Mouse (Mus musculus): ENCODE results near the gene Kmt5a.
"Not testable (repeated sequence)": the region's sequence is repeated elsewhere in the genome, so short reads cannot be mapped to it uniquely, and the experiment has no call there.

Kmt5a gene

GRCm38 (mm10) chr5:124483655-124484396 is 44.1 kb downstream of the Kmt5a start:
- DNase-seq = peak in 1 of 2 experiments; percentile 35

DNA sequence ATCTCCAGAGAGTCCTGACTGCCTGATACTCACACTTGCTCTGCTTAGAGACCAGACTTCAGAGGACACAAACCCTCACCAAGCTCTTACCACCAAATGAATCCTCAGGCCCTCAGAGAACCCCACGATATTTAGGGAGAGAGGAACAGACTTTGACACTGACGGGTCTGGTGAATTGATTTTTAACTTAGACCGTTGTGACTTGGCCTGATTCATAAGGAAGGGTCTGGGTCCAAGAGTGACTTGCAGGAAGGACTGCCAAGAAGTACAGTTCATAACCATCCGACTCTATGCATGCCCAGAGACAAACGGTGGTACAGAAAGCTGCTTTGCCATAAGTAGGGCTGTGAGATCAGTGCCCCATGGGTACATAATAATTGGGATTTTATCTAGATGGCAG is 45.9 kb downstream of the Kmt5a start:
- DNase-seq = no peak

DNA sequence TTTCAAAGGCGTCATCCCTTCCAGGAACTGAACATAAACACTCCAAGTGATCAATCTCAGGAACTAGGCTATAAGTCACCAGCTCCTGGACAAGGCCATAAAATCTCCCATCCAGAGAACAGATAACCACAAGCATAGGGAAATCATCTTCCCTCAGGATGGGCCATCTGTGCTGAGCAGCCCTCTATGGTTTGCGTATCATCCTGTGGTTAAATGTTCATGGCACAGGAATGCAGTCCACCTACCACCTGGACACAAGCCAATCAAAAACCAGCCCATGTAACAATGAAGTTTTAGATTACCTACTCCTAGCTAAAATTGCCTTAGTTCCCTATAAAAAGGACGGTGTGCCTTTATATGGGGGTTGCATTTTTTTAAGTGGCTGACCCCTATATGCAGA is 49.2 kb downstream of the Kmt5a start:
- DNase-seq = no peak

DNA sequence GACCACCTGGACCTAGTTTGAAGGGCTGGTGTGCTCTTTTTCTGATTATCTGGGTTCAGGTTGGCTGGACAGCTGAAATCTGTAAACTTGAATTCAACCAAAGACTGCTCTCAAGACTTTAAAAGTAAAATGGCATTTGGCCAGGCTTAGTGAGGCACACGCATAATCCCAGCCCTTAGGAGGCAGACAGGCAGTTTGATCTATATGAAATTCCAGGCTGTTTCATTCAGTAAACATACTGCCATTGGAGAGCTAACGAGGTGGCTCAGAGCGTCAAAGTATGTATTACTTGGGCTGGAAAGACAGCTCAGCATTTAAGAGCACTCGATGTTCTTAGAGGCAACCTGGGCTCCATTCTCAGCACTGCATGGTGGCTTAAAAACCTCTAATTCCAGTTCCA is 52.0 kb downstream of the Kmt5a start:
- DNase-seq = no peak

DNA sequence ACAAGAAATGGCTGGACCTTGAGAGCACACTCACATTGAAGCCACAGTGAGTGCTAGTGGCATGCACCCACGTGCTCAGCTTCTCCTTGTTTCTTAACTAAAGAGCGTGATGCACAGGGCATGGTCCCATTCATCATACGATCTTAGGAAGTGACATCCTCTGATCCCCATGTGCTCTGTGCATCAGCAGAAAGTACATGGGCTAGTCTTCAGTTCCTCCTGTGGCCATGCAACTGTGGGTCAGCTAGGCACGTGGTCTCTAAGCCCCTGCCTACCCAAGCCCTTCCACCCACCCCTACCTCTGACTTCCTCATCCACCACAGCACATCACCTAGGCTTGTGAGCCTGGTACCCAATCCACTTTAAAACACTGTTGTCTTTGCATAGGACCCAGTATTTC is 52.9 kb downstream of the Kmt5a start:
- no peak for DNase-seq

GRCm38 (mm10) chr5:124493455-124493854 is 53.7 kb downstream of the Kmt5a start:
- no peak for DNase-seq

DNA sequence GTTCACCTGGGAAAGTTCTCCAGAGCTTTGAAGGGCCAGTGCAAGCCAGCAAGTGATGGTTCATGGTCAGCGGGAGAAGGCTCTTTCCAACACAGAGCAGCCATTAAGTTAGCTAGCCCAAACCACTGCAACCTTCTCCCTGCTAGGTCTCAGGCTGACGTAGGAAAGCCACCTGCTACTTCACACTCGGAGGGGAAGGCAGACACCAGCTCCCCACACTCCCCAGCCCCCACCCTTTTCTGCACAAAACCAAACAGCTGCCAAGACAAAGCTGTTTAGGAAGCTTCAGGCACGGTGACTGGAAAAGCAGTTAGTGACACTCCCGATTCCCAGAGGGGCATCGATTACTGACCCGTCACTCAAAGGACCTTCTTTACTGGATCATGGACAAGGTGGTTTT is 55.8 kb downstream of the Kmt5a start:
- DNase-seq = no peak

DNA sequence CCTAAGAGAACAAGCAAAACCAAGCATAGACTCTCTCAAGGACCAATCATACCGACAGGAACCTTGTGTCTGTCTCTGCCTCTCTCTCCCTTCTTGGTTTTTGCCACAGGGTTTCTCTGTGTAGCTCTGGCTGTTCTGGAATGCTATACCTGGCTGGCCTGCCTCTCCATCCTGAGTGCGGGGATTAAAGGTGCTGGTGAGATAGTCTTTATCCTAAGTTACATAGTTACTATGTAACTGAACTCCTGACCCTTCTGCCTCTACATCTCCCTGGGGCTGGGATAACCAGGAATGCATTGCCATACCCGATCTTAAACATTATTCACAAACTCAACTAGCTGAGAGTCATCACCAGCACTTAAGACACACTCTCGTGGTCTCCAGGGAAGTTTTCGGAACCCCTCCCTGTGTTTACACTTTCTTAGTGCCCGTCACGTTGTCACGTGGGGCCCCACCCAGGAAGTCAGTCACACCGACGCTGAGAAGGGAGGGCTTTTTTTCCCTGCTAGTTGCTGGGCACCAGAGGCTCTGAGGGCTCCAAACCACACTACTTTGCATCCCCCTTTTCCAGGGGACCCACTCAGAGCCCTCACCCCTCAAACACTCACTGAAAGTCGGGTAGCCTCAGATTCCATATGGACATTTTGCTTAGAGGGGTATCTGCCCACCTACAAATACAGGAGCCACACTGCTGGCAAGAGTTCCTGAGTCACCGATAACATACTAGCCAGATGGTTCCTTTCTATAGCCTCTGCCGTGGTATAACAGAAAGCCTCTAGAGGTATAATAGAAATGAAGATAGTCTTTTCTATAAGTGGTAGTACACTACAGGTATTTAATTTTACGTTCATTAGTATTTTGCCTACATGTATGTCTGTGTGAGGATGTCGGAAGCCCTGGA is 57.1 kb downstream of the Kmt5a start:
- no peak for DNase-seq

DNA sequence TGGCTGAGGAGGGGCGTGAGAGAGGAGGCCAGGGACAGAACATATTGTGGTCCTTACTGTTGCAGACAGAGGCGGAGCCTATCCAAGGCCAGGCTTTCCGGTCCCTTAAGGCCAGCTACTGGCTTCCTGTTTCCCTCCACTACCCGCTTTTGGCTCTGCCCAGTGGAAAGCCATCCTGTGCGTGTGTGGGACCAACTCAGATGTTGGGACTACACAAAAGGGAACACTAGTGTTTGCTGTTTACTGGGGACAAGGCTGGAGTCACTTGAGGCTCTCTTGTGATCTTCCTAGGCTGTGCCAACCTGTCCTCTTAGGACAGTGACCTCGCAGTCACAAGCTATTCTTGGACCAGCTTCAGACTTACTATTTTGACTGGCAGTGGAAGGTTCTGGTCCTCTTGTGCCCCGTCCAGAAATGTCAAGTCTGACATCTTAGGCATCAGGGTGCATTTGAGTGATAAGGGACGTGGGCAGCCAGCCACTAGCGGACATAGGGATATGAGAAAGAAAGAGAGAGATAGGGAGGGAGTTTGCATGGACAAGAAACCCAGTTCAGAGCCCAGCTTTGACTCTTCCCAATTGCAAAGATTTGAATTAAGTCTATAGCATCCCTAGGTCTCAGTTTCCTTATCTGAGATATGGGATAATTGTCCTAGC is 58.6 kb downstream of the Kmt5a start:
- DNase-seq = peak; percentile 41 to 52

DNA sequence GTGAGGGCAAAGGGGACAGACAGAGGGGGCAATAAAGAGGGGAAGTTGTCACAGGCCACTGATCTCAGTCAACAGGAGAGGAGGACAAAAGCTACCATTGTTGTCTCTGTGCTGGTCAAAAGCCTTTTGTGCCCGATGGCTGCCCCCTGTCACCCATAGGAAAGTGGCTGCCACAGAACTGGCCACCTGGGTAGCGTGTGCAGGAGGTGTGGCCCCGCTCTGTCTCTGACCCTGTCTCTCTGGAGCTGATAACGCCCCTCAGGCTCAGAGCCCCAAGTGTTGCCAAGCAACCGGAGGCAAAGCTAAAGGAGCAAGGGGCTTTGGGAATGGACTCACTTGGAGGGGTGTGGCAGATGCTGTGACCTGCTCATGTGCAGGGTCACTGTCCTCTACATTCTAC is 59.3 kb downstream of the Kmt5a start:
- no peak for DNase-seq

DNA sequence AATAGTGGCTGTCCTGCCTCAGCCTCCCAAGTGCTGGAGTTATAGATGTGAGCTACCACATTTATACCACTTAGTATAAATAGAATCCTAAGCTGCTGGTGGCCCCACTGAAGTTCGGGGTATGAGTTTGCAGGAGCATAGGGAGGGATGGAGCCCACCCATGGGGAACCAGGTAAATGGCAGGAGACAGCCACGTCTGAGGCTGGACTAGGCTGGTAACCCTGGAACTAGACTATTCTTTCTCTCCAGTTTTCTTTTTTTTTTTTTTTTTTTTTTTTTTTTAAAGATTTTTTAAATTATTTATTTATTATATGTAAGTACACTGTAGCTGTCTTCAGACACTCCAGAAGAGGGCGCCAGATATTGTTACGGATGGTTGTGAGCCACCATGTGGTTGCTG is 60.3 kb downstream of the Kmt5a start:
- DNase-seq = not testable (repeated sequence)

DNA sequence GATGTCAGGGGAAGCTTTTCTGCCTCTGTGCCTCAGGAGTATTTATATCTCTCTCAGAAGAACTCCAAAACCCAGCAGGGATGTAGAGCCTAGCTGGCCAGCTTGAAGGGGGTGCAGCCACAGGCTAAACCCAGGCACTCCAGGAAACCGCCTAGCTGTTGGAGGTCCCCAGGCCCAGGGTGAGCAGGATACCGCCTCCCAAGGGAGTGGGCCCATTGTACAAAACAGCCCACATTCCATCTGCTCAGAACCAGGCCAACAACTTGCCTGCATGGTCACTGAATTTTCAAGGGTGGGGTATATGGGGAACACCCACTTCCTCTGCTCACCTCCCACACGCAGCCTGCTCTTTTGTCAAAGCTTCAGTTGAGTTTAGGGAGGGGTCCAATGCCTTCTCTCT is 60.8 kb downstream of the Kmt5a start:
- no peak for DNase-seq

DNA sequence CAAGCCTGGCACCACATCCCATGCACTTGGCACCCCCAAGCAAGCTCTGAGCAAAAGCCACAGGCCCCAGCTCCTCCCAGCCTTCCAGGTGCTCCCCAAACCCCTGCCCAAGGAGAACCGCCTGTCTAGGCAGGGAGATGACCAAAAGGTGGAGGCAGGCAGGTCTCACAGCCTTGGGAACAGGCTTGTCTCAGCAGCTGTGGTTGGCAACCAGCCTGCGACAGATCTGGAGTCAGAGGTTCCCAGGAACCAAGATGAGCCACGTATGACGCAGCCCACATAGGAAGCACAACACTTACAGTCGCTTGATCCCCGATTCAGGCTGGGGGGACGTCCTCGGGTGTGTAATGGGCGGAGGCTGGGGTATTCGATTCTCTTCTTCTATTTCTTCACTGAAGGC is 61.8 kb downstream of the Kmt5a start:
- DNase-seq = no peak

- DNase-seq = peak in 1 of 2 experiments; percentile 17
These were observed 64.0 kb downstream of the Kmt5a start for GRCm38 (mm10) chr5:124503742-124504141.

- DNase-seq = no peak
These were observed 65.5 kb downstream of the Kmt5a start for GRCm38 (mm10) chr5:124505235-124505634.

DNA sequence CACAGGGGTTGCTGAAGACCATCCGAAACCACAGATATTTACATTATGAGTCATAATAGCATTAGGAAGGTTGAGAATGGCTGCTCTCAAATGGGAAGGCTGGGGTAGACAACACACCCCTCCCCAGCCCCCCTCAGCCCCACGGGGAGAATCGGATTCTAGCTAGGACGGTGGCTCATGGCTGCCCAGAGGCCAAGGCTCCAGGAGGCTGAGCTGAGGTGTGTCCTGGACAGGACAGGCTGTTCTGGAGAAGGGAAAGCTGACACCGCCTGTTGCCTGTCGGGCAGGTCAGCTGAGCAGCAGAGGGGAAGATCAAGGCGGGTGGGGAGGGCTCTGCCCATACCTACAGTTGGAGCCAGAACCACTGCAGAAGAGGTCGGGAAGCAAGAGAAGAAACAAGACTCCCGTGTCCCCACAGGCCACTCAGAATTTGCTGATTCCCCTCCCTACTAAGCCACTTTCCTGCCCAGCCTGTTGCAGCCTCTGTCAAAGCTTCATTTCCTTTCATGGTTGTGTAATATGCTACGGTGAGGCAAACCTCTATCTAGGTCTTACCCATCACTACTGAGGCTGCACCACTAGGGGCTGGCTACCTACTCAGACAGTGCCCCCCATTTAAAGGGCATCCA is 67.1 kb downstream of the Kmt5a start:
- DNase-seq = peak in 1 of 2 experiments; percentile 22

DNA sequence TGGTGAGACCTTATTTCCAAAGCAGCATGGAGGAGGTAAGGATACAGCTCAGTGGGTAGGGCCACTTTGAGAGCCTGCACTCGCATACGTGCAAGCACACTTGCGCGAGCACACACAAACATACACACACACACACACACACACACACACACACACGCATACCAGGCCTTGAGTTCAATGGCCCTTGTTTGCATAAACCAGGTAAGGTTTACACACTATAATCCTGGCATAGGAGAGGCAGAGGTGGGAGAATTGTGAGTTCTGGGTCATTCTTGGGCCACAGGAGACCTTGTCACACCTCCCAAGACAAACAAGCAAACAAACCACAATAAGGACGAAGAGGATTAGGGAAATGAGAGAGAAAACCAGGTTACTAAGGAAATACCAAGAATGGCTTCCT is 69.5 kb downstream of the Kmt5a start:
- DNase-seq = no peak

- DNase-seq = peak; percentile 65 to 78
These were observed 70.1 kb downstream of the Kmt5a start for GRCm38 (mm10) chr5:124509742-124510237.

GRCm38 (mm10) chr5:124510536-124511050 is 70.9 kb downstream of the Kmt5a start:
- no peak for DNase-seq
